In the genomic region with DNA sequence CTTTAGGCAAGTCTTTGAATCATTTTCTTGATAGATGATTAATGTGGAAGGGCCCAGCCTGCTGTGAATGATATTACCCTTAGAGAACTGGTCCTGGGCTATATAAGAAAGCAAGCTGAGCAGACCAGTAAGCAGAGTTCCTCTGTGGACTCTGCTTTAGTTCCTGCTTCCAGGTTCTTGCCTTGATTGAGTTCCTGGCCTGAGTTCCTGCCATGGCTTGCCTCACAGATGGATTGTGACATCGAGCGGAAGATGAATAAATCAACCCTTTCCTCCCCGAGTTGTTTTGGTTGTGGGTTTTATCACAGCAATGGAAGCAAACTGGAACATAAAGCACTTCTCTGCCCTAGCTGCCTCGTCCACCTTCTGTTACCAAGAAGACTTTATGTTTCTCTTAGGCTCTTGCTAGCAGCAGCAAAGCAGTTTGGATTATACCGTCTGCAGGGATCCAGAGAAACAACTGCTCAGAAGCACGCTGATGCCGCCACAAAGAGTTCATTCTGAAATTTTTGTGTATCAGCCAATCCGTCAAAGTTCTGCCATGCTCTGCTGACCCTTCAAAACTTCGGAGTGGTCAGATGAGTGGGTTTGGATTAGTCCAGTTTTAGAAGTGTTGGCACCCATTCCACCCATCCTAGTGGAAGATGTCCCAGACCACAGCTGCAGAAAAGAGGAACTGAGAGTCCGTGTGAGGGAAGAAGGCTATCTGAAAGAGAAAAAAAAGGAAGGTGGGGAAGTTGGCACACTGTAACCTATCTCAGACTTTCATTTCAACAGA, we compare ENCODE assay signal across 12 mouse cellular contexts. TPM values are rescaled to one million over a fixed set of nuclear protein-coding genes. Genes with fewer than 3 reads are reported as not detected.
DNase-seq lines count a peak whose midpoint lies in the region; TF ChIP-seq lines count a peak whose summit lies in the region.
"Had no signal": no experiment of that assay in that cellular context is flagged by ENCODE, and none has a peak within 500 bp of the region (broad histone marks: within the 10 kb centered on the region; RNA-seq: fewer than 3 reads in every experiment).

No protein-coding gene starts in this region.

- H3K9me3 ChIP-seq in limb, embryonic 10.5 days (replicated peaks), result no peaks in the 10 kb centered on the region
- H3K9me3 ChIP-seq: hindbrain, embryonic 12.5 days; neural tube, embryonic 12.5 days had no signal

- no peaks in the 10 kb centered on the region for H3K36me3 ChIP-seq in limb, embryonic 10.5 days
- H3K36me3 ChIP-seq: hindbrain, embryonic 12.5 days; neural tube, embryonic 12.5 days had no signal

- TF ChIP-seq CTCF in embryonic fibroblast, embryonic 13.5 days (IDR thresholded peaks at IDR 0.05; ENCODE audit: borderline replicate concordance, insufficient read depth, low read length), result no peak

- DNase-seq in layer of hippocampus, adult 9-11 months, result peak; percentile 58
- no peak for DNase-seq in layer of hippocampus, postnatal 25 days (ENCODE audit: extremely low spot score in 1 of 2, low spot score in 1 of 2)
- DNase-seq in Muller cell, postnatal 12 days (ENCODE audit: inconsistent ontology term), result peak; percentile 89
- DNase-seq in monocyte, adult 2 months (ENCODE audit: low read depth in 1 of 2, low spot score in 2 of 2), result peak; percentile 50 to 58
- no peak for DNase-seq in limb, embryonic 10.5 days (ENCODE audit: low spot score)
- DNase-seq in kidney, adult 18-20 months, result no peak
- DNase-seq in urinary bladder, postnatal 10 days (ENCODE audit: low spot score), result no peak
- DNase-seq: spleen, adult 18-20 months had no signal

- H3K27ac ChIP-seq in embryonic fibroblast, embryonic 13.5 days (ENCODE audit: insufficient read depth, low read length), result peak overlapping the region; percentile 93
- H3K27ac ChIP-seq in limb, embryonic 10.5 days, result no peak overlapping the region
- H3K27ac ChIP-seq: hindbrain, embryonic 12.5 days; layer of hippocampus, adult 2 months; neural tube, embryonic 12.5 days had no signal

- WGBS in limb, embryonic 10.5 days, result 79% methylated on average over 10 of the region's 10 CpGs

- no peak overlapping the region for H3K4me3 ChIP-seq in embryonic fibroblast, embryonic 13.5 days (ENCODE audit: insufficient read depth, low read length)
- H3K4me3 ChIP-seq in limb, embryonic 10.5 days, result no peak overlapping the region
- H3K4me3 ChIP-seq: hindbrain, embryonic 12.5 days; layer of hippocampus, adult 2 months; neural tube, embryonic 12.5 days had no signal

- TF ChIP-seq POLR2A in embryonic fibroblast, embryonic 13.5 days (IDR thresholded peaks at IDR 0.05; ENCODE audit: low read depth, low read length), result no peak

- no peaks in the 10 kb centered on the region for H3K27me3 ChIP-seq in limb, embryonic 10.5 days (ENCODE audit: low read depth, poor library complexity, severe bottlenecking)
- H3K27me3 ChIP-seq: hindbrain, embryonic 12.5 days; neural tube, embryonic 12.5 days had no signal

- peaks cover 6% of the 10 kb centered on the region; the same call in 1 of the 2 replicates for H3K4me1 ChIP-seq in embryonic fibroblast, embryonic 13.5 days (ENCODE audit: control insufficient read depth, insufficient read depth, low read length)
- no peaks in the 10 kb centered on the region for H3K4me1 ChIP-seq in limb, embryonic 10.5 days
- H3K4me1 ChIP-seq: hindbrain, embryonic 12.5 days; neural tube, embryonic 12.5 days had no signal

RNA-seq across cellular contexts. Expression of a gene that starts 30.6 kb away (rescaled TPM):
- total RNA-seq in layer of hippocampus, postnatal 25 days (2021), result 10 to 100 TPM; 10.0 to 11.2 TPM
- 9.0 and 12.3 TPM in 2 replicates for polyA plus RNA-seq in embryonic fibroblast, embryonic 13.5 days (2011; ENCODE audit: insufficient read length, low read depth, missing spikeins)
- polyA plus RNA-seq in limb, embryonic 10.5 days (2016; fragmentation: Nextera tagmentation; extraction: Ambion mirVana), result 57.7 and 62.1 TPM in 2 replicates

Comparison
In these comparisons a context has a peak if more than half of its experiments do, and no peak if none do; other contexts are left out.
1. DNase-seq: peak in layer of hippocampus, adult 9-11 months (single experiment), Muller cell, postnatal 12 days (single experiment) and monocyte, adult 2 months (2 of 2); none in layer of hippocampus, postnatal 25 days (0 of 2), limb, embryonic 10.5 days (single experiment), kidney, adult 18-20 months (single experiment) and urinary bladder, postnatal 10 days (single experiment).